ENCODE assay signal across 16 mouse cellular contexts in genomic region chr6:97149721-97150120, GRCm38 (mm10). TPM values are rescaled to one million over a fixed set of nuclear protein-coding genes. Genes with fewer than 3 reads are reported as not detected.
DNase-seq lines count a peak whose midpoint lies in the region; ATAC-seq and TF ChIP-seq lines count a peak whose summit lies in the region.
"Had no signal": no experiment of that assay in that cellular context is flagged by ENCODE, and none has a peak within 500 bp of the region (broad histone marks: within the 10 kb centered on the region; RNA-seq: fewer than 3 reads in every experiment).

No protein-coding gene starts in this region.

- peaks cover 24% of the 10 kb centered on the region for H3K36me3 ChIP-seq in heart, embryonic 13.5 days
- peaks cover 8% of the 10 kb centered on the region for H3K36me3 ChIP-seq in lung, embryonic 15.5 days
- H3K36me3 ChIP-seq in embryonic facial prominence, embryonic 15.5 days, result no peaks in the 10 kb centered on the region
- no peaks in the 10 kb centered on the region for H3K36me3 ChIP-seq in splenic B cell, adult 2 months (ENCODE audit: control insufficient read depth, insufficient read depth, low read length, poor library complexity, severe bottlenecking)
- H3K36me3 ChIP-seq: midbrain, embryonic 12.5 days had no signal

- no peak overlapping the region for H3K4me3 ChIP-seq in heart, embryonic 13.5 days
- no peak overlapping the region; the same call in 1 of the 2 replicates for H3K4me3 ChIP-seq in lung, embryonic 15.5 days
- H3K4me3 ChIP-seq in lung, adult 2 months (replicated peaks; ENCODE audit: extremely low read depth, low read depth, low read length), result no peak overlapping the region
- H3K4me3 ChIP-seq in embryonic facial prominence, embryonic 15.5 days (replicated peaks), result no peak overlapping the region
- H3K4me3 ChIP-seq in layer of hippocampus, adult 2 months, result no peak overlapping the region

- DNase-seq in heart, adult 18-20 months, result no peak
- DNase-seq in lung, adult 2 months, result no peak
- DNase-seq in splenic B cell, adult 2 months (ENCODE audit: low read depth, low spot score), result peak; percentile 18
- no peak for DNase-seq in layer of hippocampus, postnatal 14 days (ENCODE audit: low spot score in 2 of 2)
- no peak for DNase-seq in layer of hippocampus, adult 2 months (ENCODE audit: low spot score in 2 of 2)
- DNase-seq: adrenal gland, postnatal 10 days; cerebellum, adult 2 months; gastrocnemius, postnatal 36 days; kidney, adult 18-20 months; lung, postnatal 10 days had no signal

- no peak overlapping the region for H3K4me2 ChIP-seq in heart, embryonic 13.5 days
- peak overlapping the region; percentile 97 for H3K4me2 ChIP-seq in lung, embryonic 15.5 days
- H3K4me2 ChIP-seq in embryonic facial prominence, embryonic 15.5 days (replicated peaks), result peak overlapping the region; percentile 96; the same call in 1 of the 2 replicates

- 82% methylated on average over 2 of the region's 2 CpGs for WGBS in heart, embryonic 13.5 days
- WGBS in lung, embryonic 15.5 days, result 68% methylated on average over 2 of the region's 2 CpGs
- 51% methylated on average over 2 of the region's 2 CpGs for WGBS in lung, adult 2 months
- 75% methylated on average over 2 of the region's 2 CpGs for WGBS in embryonic facial prominence, embryonic 15.5 days

- H3K27me3 ChIP-seq in heart, embryonic 13.5 days (replicated peaks), result no peaks in the 10 kb centered on the region
- no peaks in the 10 kb centered on the region for H3K27me3 ChIP-seq in lung, embryonic 15.5 days
- no peaks in the 10 kb centered on the region for H3K27me3 ChIP-seq in embryonic facial prominence, embryonic 15.5 days
- no peaks in the 10 kb centered on the region for H3K27me3 ChIP-seq in splenic B cell, adult 2 months (ENCODE audit: control insufficient read depth, insufficient read depth, low read length, poor library complexity, severe bottlenecking)
- H3K27me3 ChIP-seq: limb, embryonic 12.5 days had no signal

- TF ChIP-seq CTCF in lung, adult 2 months (IDR thresholded peaks at IDR 0.05; ENCODE audit: insufficient read depth, low read length), result no peak
- no peak for TF ChIP-seq CTCF in layer of hippocampus, adult 2 months (conservative IDR thresholded peaks at IDR 0.05)

- no peak for TF ChIP-seq POLR2A in lung, adult 2 months (IDR thresholded peaks at IDR 0.05; ENCODE audit: borderline replicate concordance, extremely low read depth, low read depth, low read length)

- no peak overlapping the region for H3K9ac ChIP-seq in heart, embryonic 13.5 days
- H3K9ac ChIP-seq in lung, embryonic 15.5 days, result no peak overlapping the region
- no peak overlapping the region for H3K9ac ChIP-seq in embryonic facial prominence, embryonic 15.5 days
- H3K9ac ChIP-seq: limb, embryonic 12.5 days had no signal

- H3K9me3 ChIP-seq in heart, embryonic 13.5 days, result no peaks in the 10 kb centered on the region
- H3K9me3 ChIP-seq in lung, embryonic 15.5 days, result no peaks in the 10 kb centered on the region
- H3K9me3 ChIP-seq in embryonic facial prominence, embryonic 15.5 days (replicated peaks), result no peaks in the 10 kb centered on the region
- H3K9me3 ChIP-seq: hindbrain, embryonic 10.5 days; limb, embryonic 12.5 days; midbrain, embryonic 12.5 days had no signal

- no peak for ATAC-seq in heart, embryonic 13.5 days (ENCODE audit: extremely low read depth, insufficient number of reproducible peaks, low FRiP score, low TSS enrichment)
- no peak for ATAC-seq in lung, embryonic 15.5 days (ENCODE audit: borderline replicate concordance, extremely low read depth, low FRiP score, low TSS enrichment)
- no peak for ATAC-seq in embryonic facial prominence, embryonic 15.5 days (ENCODE audit: insufficient number of reproducible peaks, low FRiP score, low TSS enrichment, low read depth)

- H3K27ac ChIP-seq in heart, embryonic 13.5 days (replicated peaks), result peak overlapping the region; percentile 85; the same call in 1 of the 2 replicates
- H3K27ac ChIP-seq in lung, embryonic 15.5 days, result peak overlapping the region; percentile 88
- H3K27ac ChIP-seq in embryonic facial prominence, embryonic 15.5 days (replicated peaks), result peak overlapping the region; percentile 88; the same call in 1 of the 2 replicates
- H3K27ac ChIP-seq in layer of hippocampus, adult 2 months, result no peak overlapping the region
- H3K27ac ChIP-seq: limb, embryonic 12.5 days had no signal

- peaks cover 28% of the 10 kb centered on the region for H3K4me1 ChIP-seq in heart, embryonic 13.5 days
- peaks cover 34% of the 10 kb centered on the region for H3K4me1 ChIP-seq in lung, embryonic 15.5 days
- peaks cover 11% of the 10 kb centered on the region for H3K4me1 ChIP-seq in lung, adult 2 months (ENCODE audit: control insufficient read depth, insufficient read depth, low read length)
- H3K4me1 ChIP-seq in embryonic facial prominence, embryonic 15.5 days, result peaks cover 27% of the 10 kb centered on the region

RNA-seq across cellular contexts. Expression of gene Eogt, which starts 0.7 kb away (rescaled TPM):
- polyA plus RNA-seq in heart, embryonic 13.5 days (2015; fragmentation: Nextera tagmentation; extraction: Ambion mirVana), result 11.1 and 12.6 TPM in 2 replicates
- 10 to 100 TPM; 12.8 TPM for total RNA-seq in heart, adult 18-20 months (2021)
- polyA plus RNA-seq in lung, embryonic 15.5 days (2015; fragmentation: Nextera tagmentation; extraction: Ambion mirVana), result 24.4 and 27.4 TPM in 2 replicates
- 19.9 and 34.7 TPM in 2 replicates for polyA plus RNA-seq in lung, adult 2 months (2012; rRNA removed)
- 14.6 and 15.4 TPM in 2 replicates for polyA plus RNA-seq in embryonic facial prominence, embryonic 15.5 days (2015; fragmentation: Nextera tagmentation; extraction: Ambion mirVana)
- 10 to 100 TPM; 32.1 to 38.3 TPM for total RNA-seq in layer of hippocampus, postnatal 14 days (2021)
- 10 to 100 TPM; 21.3 to 24.0 TPM for total RNA-seq in layer of hippocampus, adult 2 months (2021)

RNA-seq across cellular contexts. Expression of gene Tmf1, which starts 29.2 kb away (rescaled TPM):
- polyA plus RNA-seq in heart, embryonic 13.5 days (2015; fragmentation: Nextera tagmentation; extraction: Ambion mirVana), result 23.6 and 25.7 TPM in 2 replicates
- total RNA-seq in heart, adult 18-20 months (2021), result 10 to 100 TPM; 38.2 to 40.5 TPM
- 33.1 and 34.5 TPM in 2 replicates for polyA plus RNA-seq in lung, embryonic 15.5 days (2015; fragmentation: Nextera tagmentation; extraction: Ambion mirVana)
- 3.1 and 3.8 TPM in 2 replicates for polyA plus RNA-seq in lung, adult 2 months (2012; rRNA removed)
- 36.8 and 39.0 TPM in 2 replicates for polyA plus RNA-seq in embryonic facial prominence, embryonic 15.5 days (2015; fragmentation: Nextera tagmentation; extraction: Ambion mirVana)
- total RNA-seq in layer of hippocampus, postnatal 14 days (2021), result 10 to 100 TPM; 56.9 to 57.9 TPM
- total RNA-seq in layer of hippocampus, adult 2 months (2021), result 10 to 100 TPM; 48.4 to 52.3 TPM

RNA-seq across cellular contexts. Expression of gene Uba3, which starts 55.7 kb away (rescaled TPM):
- polyA plus RNA-seq in heart, embryonic 13.5 days (2015; fragmentation: Nextera tagmentation; extraction: Ambion mirVana), result 68.6 and 74.0 TPM in 2 replicates
- 10 to 100 TPM; 55.0 to 62.2 TPM for total RNA-seq in heart, adult 18-20 months (2021)
- polyA plus RNA-seq in lung, embryonic 15.5 days (2015; fragmentation: Nextera tagmentation; extraction: Ambion mirVana), result 79.3 and 81.9 TPM in 2 replicates
- polyA plus RNA-seq in lung, adult 2 months (2012; rRNA removed), result 7.1 and 14.6 TPM in 2 replicates
- 76.9 and 77.0 TPM in 2 replicates for polyA plus RNA-seq in embryonic facial prominence, embryonic 15.5 days (2015; fragmentation: Nextera tagmentation; extraction: Ambion mirVana)
- total RNA-seq in layer of hippocampus, postnatal 14 days (2021), result 10 to 100 TPM; 62.1 to 65.7 TPM
- 10 to 100 TPM; 69.4 to 71.3 TPM for total RNA-seq in layer of hippocampus, adult 2 months (2021)
